Mouse (Mus musculus): ENCODE results near the gene Tgfbi.

GRCm38 (mm10) chr13:56563075-56563474 is 46.2 kb upstream of the Tgfbi start:
- TF ChIP-seq CTCF (IDR thresholded peaks at IDR 0.05; ENCODE audit: borderline replicate concordance, insufficient read depth, low read length) (peak; percentile 46; the same call in 1 of the 2 replicates), POLR2A (IDR thresholded peaks at IDR 0.05; ENCODE audit: low read depth, low read length) (no peak)
